Mouse (Mus musculus) forebrain, embryonic 13.5 days (tissue): ENCODE results near the gene Shroom2. TPM values are rescaled to one million over a fixed set of nuclear protein-coding genes. Genes with fewer than 3 reads are reported as not detected.

Source experiments
- ATAC-seq: fragments of 200-750 bp; cut with Nextera tagmentation; 2 replicates; pipeline ENCODE4 v1.8.0; 2017
- H3K27ac ChIP-seq: fragments of 300-500 bp; sonication (generic); 2 replicates; pipeline ENCODE4 v1.5.1; 2015; ENCODE audit warnings: inconsistent platforms, mild to moderate bottlenecking, moderate library complexity
- H3K27me3 ChIP-seq: fragments of 300-500 bp; sonication (generic); 2 replicates; pipeline ENCODE4 v1.6.1; 2015; ENCODE audit warnings: mild to moderate bottlenecking, inconsistent platforms
- H3K36me3 ChIP-seq: fragments of 300-500 bp; sonication (generic); 2 replicates; pipeline ENCODE4 v1.6.1; 2015; ENCODE audit warnings: mild to moderate bottlenecking, inconsistent platforms; ENCODE audit not compliant: poor library complexity, severe bottlenecking
- H3K4me1 ChIP-seq: fragments of 300-500 bp; sonication (generic); 2 replicates; pipeline ENCODE4 v1.6.1; 2015; ENCODE audit warnings: inconsistent platforms
- H3K4me2 ChIP-seq: fragments of 300-500 bp; sonication (generic); 2 replicates; pipeline ENCODE4 v1.6.1; 2015; ENCODE audit warnings: inconsistent platforms, mild to moderate bottlenecking, moderate library complexity
- H3K4me3 ChIP-seq: fragments of 300-500 bp; sonication (generic); 2 replicates; pipeline ENCODE4 v1.5.1; 2015; ENCODE audit warnings: mild to moderate bottlenecking, inconsistent platforms
- H3K9ac ChIP-seq: fragments of 300-500 bp; sonication (generic); 2 replicates; pipeline ENCODE4 v1.6.1; 2015; ENCODE audit warnings: mild to moderate bottlenecking, inconsistent platforms
- H3K9me3 ChIP-seq: fragments of 300-500 bp; sonication (generic); replicated peaks from 2 replicates; pipeline ENCODE4 v1.6.1; 2016; ENCODE audit warnings: inconsistent platforms
- WGBS: fragments of 180-500 bp; shearing (Covaris S2); methylation state at CpG from one replicate; pipeline ENCODE4 v1.1.7; 2015; 5-methylcytosine and 5-hydroxymethylcytosine counted together
- polyA plus RNA-seq: library from polyadenylated mRNA; unstranded; fragments of >200 nt; fragmentation: Nextera tagmentation; extraction: Ambion mirVana; gene quantifications from 2 replicates; pipeline ENCODE4 v1.2.1, GENCODE M21; 2015

Shroom2 gene
- polyA plus RNA-seq: 17.3 and 25.3 TPM in 2 replicates

DNA sequence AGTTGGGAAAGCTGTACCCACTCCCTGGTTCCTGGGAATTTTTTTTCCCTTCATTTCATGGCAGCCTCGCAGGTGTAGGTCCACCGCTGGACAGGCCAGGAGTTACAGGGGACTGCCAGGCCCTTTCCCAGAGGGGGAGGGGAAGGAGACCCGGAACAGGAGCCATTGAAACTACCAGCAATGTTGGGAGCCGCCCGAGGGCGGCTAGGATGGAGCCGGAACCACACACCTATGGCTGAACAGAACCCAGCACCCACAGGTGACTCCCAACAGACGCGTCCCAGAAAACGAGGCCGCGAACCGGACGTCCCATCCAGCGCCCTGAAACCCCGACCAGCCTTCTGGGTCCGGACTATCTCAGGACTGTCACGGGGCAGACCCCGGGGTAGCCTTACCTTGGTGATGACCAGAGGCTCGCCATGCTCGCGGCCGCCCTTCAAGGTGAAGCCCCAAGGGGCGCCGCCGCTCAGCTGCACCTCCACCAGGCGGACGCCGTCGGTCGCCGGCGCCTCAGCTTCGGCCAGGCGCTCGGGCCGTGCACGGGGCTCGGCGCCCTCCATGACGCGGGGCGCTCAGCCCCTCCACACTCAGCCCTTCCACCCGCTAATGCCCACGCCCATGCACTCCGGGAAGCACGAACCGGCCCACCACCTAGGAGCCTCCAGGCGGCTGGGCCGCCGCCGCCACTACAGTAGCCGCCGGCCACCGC is at the start of gene Shroom2:
Gene Shroom2, minus strand, starts transcription at position 575 of the 709 bp plus-strand sequence.
- 24% methylated on average over 43 of the region's 55 CpGs for WGBS
- H3K9ac ChIP-seq: peak within 1 kb of the TSS; percentile 65

DNA sequence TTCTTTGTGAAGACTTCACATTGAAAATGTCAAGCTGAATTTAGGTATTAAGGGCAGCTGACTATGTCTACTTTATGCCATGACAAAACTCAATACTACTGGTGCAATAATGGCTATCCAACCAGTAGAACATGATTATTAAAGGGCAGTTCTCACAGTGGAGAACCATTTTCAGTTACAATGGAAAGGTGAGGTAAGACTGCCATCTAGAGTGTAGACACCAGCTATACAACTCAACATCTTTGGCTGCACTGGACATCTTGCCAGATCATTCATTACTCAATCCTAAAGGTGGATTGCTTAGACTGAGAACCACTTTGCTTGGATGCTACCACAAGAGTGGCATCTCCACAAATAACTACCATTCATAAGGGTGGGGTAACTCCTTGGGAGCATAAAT is 49.7 kb upstream of the Shroom2 start:
- no peaks in the 10 kb centered on the region for H3K4me1 ChIP-seq
- H3K36me3 ChIP-seq: no peaks in the 10 kb centered on the region
- no peak overlapping the region for H3K4me3 ChIP-seq
- no peak overlapping the region for H3K27ac ChIP-seq
- no peak overlapping the region for H3K4me2 ChIP-seq
- H3K9me3 ChIP-seq: no peaks in the 10 kb centered on the region
- no peak for ATAC-seq
- H3K9ac ChIP-seq: no peak overlapping the region
- H3K27me3 ChIP-seq: no peaks in the 10 kb centered on the region

More for the DNA sequence above, at the start of gene Shroom2:
- H3K4me2 ChIP-seq: peak within 1 kb of the TSS; percentile 69
- H3K9me3 ChIP-seq: no peaks in the 10 kb centered on the region
- H3K4me1 ChIP-seq: no peaks in the 10 kb centered on the region
- peak; percentile 91 for ATAC-seq
- peaks cover 14% of the 10 kb centered on the region; the same call in 1 of the 2 replicates for H3K27me3 ChIP-seq
- no peaks in the 10 kb centered on the region for H3K36me3 ChIP-seq
- H3K4me3 ChIP-seq: peak within 1 kb of the TSS; percentile 55
- H3K27ac ChIP-seq: no peak within 1 kb of the TSS

DNA sequence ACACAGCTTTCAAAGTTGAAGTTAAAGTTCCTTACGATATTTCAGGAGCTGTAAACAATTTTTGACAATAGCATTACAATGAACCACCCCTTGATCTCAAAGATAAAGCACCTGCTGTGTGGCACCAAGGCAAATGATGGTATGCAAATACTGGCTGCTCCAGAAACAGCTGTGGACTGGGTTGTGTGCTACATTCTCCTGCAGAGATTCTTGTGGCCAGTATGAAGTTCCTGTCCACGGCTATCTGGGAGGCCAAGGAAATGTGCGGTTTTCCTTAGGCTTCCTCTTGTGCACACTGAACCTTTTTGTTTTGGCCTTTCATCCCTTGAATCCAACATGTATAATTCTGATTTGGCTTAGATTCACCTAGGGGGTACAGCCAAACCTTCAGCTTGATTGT is 44.1 kb upstream of the Shroom2 start:
- ATAC-seq: no peak
- Histone ChIP-seq H3K4me1 (no peaks in the 10 kb centered on the region), H3K27ac (no peak overlapping the region), H3K4me2 (no peak overlapping the region), H3K36me3 (no peaks in the 10 kb centered on the region), H3K4me3 (no peak overlapping the region), H3K27me3 (no peaks in the 10 kb centered on the region), H3K9ac (no peak overlapping the region), H3K9me3 (no peaks in the 10 kb centered on the region)
- 79% methylated on average over 3 of the region's 3 CpGs for WGBS

DNA sequence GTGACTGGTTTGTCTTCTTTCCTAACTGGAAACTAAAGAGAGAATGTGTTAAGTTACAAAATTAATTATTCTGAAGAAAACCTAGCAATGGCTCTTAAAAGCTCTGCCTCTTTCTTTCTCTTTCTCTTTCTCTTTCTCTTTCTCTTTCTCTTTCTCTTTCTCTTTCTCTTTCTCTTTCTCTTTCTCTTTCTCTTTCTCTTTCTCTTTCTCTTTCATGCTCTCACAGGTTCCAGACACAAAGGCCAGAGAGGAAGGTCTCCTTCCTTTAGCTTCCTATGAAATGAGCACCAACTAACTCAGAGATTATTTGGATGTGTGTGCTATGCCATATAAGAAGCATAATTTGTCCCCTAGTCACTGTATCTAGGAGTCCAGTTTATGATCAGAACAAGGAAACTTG is 36.1 kb upstream of the Shroom2 start:
- no peak for ATAC-seq
- Histone ChIP-seq H3K36me3 (no peaks in the 10 kb centered on the region), H3K9me3 (no peaks in the 10 kb centered on the region), H3K4me2 (no peak overlapping the region), H3K27me3 (no peaks in the 10 kb centered on the region), H3K4me3 (no peak overlapping the region), H3K4me1 (no peaks in the 10 kb centered on the region), H3K27ac (no peak overlapping the region), H3K9ac (no peak overlapping the region)

DNA sequence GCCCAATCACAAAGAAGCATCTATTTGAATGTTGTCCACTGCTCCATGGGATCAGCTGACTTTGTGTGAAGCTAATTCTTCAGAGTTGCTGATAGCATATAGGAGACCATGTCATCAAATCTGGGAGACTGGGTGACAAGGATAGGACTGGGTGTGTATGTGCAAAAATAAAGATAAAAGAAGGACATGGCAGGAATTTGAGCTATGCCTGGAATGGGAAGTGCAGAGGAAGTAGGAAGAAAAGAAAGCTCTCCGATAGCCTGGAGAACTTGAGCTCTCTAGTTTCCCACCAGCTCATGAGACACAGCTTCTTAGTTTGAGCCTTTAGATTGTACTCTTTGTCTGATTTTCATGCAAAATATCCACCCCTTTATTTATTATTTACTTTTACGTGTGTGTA is 19.3 kb upstream of the Shroom2 start:
- no peak overlapping the region for H3K27ac ChIP-seq
- no peak overlapping the region for H3K9ac ChIP-seq
- H3K36me3 ChIP-seq: no peaks in the 10 kb centered on the region
- H3K27me3 ChIP-seq: 0 out of 2 replicates have a peak, but pooled peaks cover 8% of the 10 kb centered on the region
- ATAC-seq: no peak
- WGBS: 77% methylated on average over 2 of the region's 2 CpGs
- H3K9me3 ChIP-seq: no peaks in the 10 kb centered on the region
- H3K4me2 ChIP-seq: no peak overlapping the region
- no peak overlapping the region for H3K4me3 ChIP-seq
- H3K4me1 ChIP-seq: no peaks in the 10 kb centered on the region

DNA sequence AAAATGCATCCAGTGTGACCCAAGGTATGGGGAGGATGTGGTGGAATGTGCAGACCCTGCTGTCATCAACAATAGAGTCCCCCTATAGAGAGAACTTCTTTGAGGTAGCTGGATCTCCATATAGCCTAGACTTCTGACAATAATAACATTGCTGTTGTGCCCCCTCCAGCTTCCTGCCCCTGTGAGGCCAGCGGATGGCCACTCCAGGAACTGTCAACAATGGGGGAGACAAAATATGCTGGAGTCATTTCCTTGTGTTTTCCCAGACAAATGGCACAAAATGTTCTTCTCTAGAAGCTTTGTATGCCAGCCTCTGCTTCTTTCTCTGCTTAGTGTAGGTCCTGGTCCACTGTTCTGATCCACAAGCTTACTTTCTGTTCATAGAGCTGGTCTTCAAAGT is 18.9 kb upstream of the Shroom2 start:
- Histone ChIP-seq H3K4me3 (no peak overlapping the region), H3K4me1 (no peaks in the 10 kb centered on the region), H3K36me3 (no peaks in the 10 kb centered on the region), H3K27me3 (0 out of 2 replicates have a peak, but pooled peaks cover 8% of the 10 kb centered on the region), H3K4me2 (no peak overlapping the region), H3K27ac (no peak overlapping the region), H3K9ac (no peak overlapping the region), H3K9me3 (no peaks in the 10 kb centered on the region)
- WGBS: 95% methylated on average over 1 of the region's 1 CpGs
- no peak for ATAC-seq

DNA sequence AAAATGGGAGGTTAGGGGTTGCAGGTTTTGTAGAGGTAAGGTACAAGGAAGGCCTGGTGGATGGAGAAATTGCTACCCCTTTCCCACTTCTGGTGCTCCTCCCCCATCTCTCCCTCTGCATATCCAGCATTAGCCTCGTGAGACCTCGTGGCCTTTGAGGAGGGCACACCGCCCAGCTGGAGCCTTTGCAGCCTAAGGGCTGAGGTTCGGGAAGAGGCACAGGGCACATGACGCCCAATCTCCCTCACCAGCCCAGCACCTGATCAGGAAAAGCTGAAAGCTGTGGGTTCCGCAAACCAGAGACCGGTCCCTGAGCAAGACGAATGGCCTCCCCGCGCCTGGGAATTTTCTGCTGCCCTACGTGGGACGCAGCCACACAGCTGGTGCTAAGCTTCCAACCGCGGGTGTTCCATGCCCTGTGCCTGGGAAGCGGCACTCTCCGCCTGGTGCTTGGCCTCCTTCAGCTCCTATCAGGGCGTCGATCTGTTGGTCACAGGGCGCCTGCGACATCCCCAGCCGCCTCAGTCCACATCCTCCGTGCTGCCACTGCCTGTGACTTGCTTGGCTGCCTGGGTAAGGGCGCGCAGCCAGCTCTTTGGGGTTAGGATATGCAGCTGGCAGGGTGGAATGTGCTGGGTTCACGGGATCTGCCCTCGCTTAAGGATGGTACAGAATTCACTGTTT is 12.6 kb upstream of the Shroom2 start, which contains the start of gene Gpr143:
Gene Gpr143, plus strand, starts transcription at position 202 of the 684 bp plus-strand sequence.
- Histone ChIP-seq H3K27ac (no peak within 1 kb of the TSS), H3K9ac (0 out of 2 replicates have a peak within 1 kb of the TSS, but pooled peaks have one; percentile 21), H3K36me3 (no peaks in the 10 kb centered on the region), H3K4me1 (no peaks in the 10 kb centered on the region), H3K4me2 (peak within 1 kb of the TSS; percentile 55), H3K27me3 (peaks cover 19% of the 10 kb centered on the region; the same call in 1 of the 2 replicates), H3K9me3 (no peaks in the 10 kb centered on the region), H3K4me3 (peak within 1 kb of the TSS; percentile 23)
- WGBS: 23% methylated on average over 26 of the region's 26 CpGs
- ATAC-seq: no peak

DNA sequence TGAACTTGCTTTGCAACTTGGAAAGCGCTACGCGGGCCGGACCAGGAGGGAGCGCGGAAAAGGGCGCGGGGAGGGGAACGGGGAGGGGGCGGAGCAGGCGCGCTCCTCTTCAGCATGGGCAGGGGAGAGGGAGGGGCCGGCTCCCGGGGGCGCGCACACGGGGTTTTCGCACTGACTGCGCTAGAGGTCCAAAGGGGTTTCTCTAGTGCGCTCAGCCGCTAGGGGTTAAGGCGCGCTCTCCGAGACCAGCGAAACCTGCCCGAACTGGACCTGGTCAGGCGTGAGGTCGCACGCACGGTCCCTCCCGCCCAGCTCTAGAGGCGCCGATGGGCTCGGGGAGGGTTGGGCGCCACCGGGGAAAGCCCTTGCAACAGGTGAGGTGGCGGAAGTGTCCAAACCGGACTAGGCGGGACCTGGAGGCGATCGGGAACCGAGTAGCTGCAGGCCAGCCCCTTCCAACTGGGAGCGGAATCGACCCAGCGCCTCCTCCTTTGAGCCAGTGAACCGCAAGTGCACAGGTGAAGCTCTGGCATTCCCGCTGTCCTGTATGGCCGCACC is 414 bp upstream of the Shroom2 start:
- Histone ChIP-seq H3K9ac (peak overlapping the region; percentile 65), H3K36me3 (no peaks in the 10 kb centered on the region), H3K27ac (no peak overlapping the region), H3K27me3 (peaks cover 14% of the 10 kb centered on the region; the same call in 1 of the 2 replicates), H3K4me2 (peak overlapping the region; percentile 69), H3K9me3 (no peaks in the 10 kb centered on the region), H3K4me1 (no peaks in the 10 kb centered on the region), H3K4me3 (peak overlapping the region; percentile 55)
- ATAC-seq: peak; percentile 94
- 17% methylated on average over 35 of the region's 48 CpGs for WGBS

DNA sequence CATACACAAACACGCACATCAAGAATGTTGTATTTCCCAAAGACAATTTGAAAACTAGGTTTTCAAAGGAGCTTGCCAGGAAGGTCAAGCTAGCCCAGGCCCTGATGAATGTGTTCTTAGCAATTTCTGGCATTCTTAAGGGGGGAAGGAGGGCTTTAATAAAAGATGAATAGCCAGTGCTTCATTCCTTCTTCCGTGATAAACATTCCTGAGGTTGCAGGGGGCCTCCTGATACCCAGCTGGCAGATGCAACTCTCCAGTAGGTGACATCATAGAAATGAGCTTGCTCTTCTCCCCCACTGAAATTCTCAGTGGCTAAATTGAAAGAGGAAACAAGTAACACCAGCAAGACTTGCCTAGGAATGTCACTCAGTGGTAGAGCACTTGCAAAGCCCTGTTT is 5.1 kb downstream of the Shroom2 start:
- H3K4me3 ChIP-seq: no peak overlapping the region
- no peak for ATAC-seq
- H3K4me1 ChIP-seq: no peaks in the 10 kb centered on the region
- H3K4me2 ChIP-seq: no peak overlapping the region
- no peak overlapping the region for H3K27ac ChIP-seq
- no peak overlapping the region for H3K9ac ChIP-seq
- peaks cover 8% of the 10 kb centered on the region; the same call in 1 of the 2 replicates for H3K27me3 ChIP-seq
- H3K9me3 ChIP-seq: no peaks in the 10 kb centered on the region
- H3K36me3 ChIP-seq: no peaks in the 10 kb centered on the region
- 40% methylated on average over 2 of the region's 2 CpGs for WGBS

DNA sequence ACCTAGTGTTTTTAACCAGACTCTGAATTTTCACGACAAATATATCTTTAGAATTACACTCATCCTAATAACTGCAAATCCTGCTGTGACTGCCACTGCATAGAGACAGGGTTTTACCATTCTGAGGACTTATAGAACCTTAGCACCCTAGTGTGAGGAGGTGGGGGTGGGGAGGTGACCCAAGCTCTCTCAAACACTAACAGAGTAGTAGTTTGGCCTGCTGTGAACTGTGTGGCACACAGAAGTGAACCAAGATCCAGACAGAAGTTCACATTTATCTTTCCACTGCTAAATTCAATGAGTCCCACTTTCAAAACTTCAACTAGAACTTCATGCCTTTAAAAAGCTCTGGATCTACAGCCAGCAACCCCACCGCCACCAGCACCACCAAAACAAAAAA is 6.4 kb downstream of the Shroom2 start:
- Histone ChIP-seq H3K4me2 (no peak overlapping the region), H3K4me3 (no peak overlapping the region), H3K4me1 (no peaks in the 10 kb centered on the region), H3K27me3 (0 out of 2 replicates have a peak, but pooled peaks cover 2% of the 10 kb centered on the region), H3K27ac (no peak overlapping the region), H3K9ac (no peak overlapping the region), H3K9me3 (no peaks in the 10 kb centered on the region), H3K36me3 (no peaks in the 10 kb centered on the region)
- WGBS: 63% methylated on average over 2 of the region's 2 CpGs
- no peak for ATAC-seq

DNA sequence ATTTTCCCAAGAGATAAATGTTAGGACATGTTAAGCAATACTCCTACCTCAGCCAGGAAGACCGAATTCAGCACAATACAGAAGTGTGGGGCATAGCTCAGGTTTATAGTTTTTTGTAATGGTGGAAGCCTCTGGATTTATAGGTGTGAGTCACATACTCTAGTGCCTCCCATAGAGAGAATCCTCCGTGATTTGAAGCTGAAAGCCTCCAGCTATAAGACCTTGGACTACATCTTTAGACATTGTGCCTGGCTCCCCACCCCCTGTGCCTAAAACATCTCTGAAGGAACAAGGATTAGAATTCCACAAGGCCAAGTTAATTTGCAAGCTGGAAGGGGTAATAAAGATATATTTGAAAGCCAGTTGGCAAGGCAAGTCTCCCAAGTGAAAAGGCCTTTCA is 6.8 kb downstream of the Shroom2 start:
- Histone ChIP-seq H3K4me1 (no peaks in the 10 kb centered on the region), H3K9me3 (no peaks in the 10 kb centered on the region), H3K36me3 (no peaks in the 10 kb centered on the region), H3K9ac (no peak overlapping the region), H3K27me3 (no peaks in the 10 kb centered on the region), H3K4me3 (no peak overlapping the region), H3K27ac (no peak overlapping the region), H3K4me2 (no peak overlapping the region)
- 44% methylated on average over 2 of the region's 2 CpGs for WGBS
- no peak for ATAC-seq

DNA sequence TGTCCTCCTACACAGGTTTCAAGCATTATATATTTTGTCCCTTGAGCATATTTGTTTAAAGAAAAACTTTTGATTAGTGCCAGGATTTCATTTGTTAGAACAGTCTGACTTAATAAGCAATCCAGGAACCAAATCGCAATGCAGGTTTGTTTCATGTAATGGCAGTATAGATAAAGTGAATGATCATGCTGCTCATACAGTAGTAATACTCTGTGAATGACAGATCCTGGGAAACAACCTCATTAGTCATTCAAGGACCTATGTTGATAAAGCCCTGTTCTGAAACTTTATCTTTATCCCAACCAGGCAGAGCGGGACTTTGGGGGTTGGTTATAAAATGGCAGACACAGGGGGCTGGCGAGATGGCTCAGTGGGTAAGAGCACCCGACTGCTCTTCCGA is 13.0 kb downstream of the Shroom2 start:
- no peaks in the 10 kb centered on the region for H3K27me3 ChIP-seq
- H3K9ac ChIP-seq: no peak overlapping the region
- no peaks in the 10 kb centered on the region for H3K36me3 ChIP-seq
- H3K9me3 ChIP-seq: no peaks in the 10 kb centered on the region
- H3K4me2 ChIP-seq: no peak overlapping the region
- WGBS: 94% methylated on average over 5 of the region's 5 CpGs
- no peak overlapping the region for H3K27ac ChIP-seq
- ATAC-seq: no peak
- H3K4me3 ChIP-seq: no peak overlapping the region
- no peaks in the 10 kb centered on the region for H3K4me1 ChIP-seq
